Mouse (Mus musculus) midbrain, embryonic 11.5 days (tissue): Measurements from ENCODE around the gene Klhl30. TPM values are rescaled to one million over a fixed set of nuclear protein-coding genes. Genes with fewer than 3 reads are reported as not detected.
A peak's percentile ranks its signal among the peaks of the same experiment; 100 is the strongest.

Experiments
- ATAC-seq: fragments of 200-750 bp; cut with Nextera tagmentation; 2 replicates; pipeline ENCODE4 v1.8.0; 2017; ENCODE audit warnings: moderate TSS enrichment, moderate library complexity; ENCODE audit not compliant: low FRiP score
- DNase-seq: peaks from one replicate; pipeline ENCODE4 v3.0.0; 2015; ENCODE audit warnings: low spot score; ENCODE audit errors: missing footprints
- H3K27ac ChIP-seq: fragments of 300-500 bp; sonication (generic); 2 replicates; pipeline ENCODE4 v1.5.1; 2014; ENCODE audit warnings: low read depth, low read length
- H3K27me3 ChIP-seq: fragments of 300-500 bp; sonication (generic); 2 replicates; pipeline ENCODE4 v1.6.1; 2014; ENCODE audit warnings: mild to moderate bottlenecking, low read length, moderate library complexity, mixed read lengths; ENCODE audit not compliant: control insufficient read depth, insufficient read depth
- H3K36me3 ChIP-seq: fragments of 300-500 bp; sonication (generic); 2 replicates; pipeline ENCODE4 v1.6.1; 2014; ENCODE audit warnings: mild to moderate bottlenecking, low read length, moderate library complexity, mixed read lengths; ENCODE audit not compliant: control insufficient read depth, insufficient read depth
- H3K4me1 ChIP-seq: fragments of 300-500 bp; sonication (generic); 2 replicates; pipeline ENCODE4 v1.6.1; 2014; ENCODE audit warnings: low read length; ENCODE audit not compliant: control insufficient read depth, insufficient read depth
- H3K4me2 ChIP-seq: fragments of 300-500 bp; sonication (generic); 2 replicates; pipeline ENCODE4 v1.6.1; 2014; ENCODE audit warnings: mild to moderate bottlenecking, moderate library complexity
- H3K4me3 ChIP-seq: fragments of 300-500 bp; sonication (generic); 2 replicates; pipeline ENCODE4 v1.5.1; 2014; ENCODE audit warnings: low read depth, low read length
- H3K9ac ChIP-seq: fragments of 300-500 bp; sonication (generic); 2 replicates; pipeline ENCODE4 v1.6.1; 2014; ENCODE audit warnings: low read length
- H3K9me3 ChIP-seq: fragments of 300-500 bp; sonication (generic); 2 replicates; pipeline ENCODE4 v1.6.1; 2016; ENCODE audit warnings: low read length; ENCODE audit not compliant: control insufficient read depth
- WGBS: fragments of 180-500 bp; shearing (Covaris S2); extraction: QIAGEN DNeasy Blood & Tissue Kit; methylation state at CpG from one replicate; pipeline ENCODE4 v1.1.7; 2014; 5-methylcytosine and 5-hydroxymethylcytosine counted together
- polyA plus RNA-seq: library from polyadenylated mRNA; unstranded; fragments of >200 nt; fragmentation: Nextera tagmentation; extraction: Ambion mirVana; gene quantifications from 2 replicates; pipeline ENCODE4 v1.2.1, GENCODE M21; 2014

Klhl30 gene
- polyA plus RNA-seq, 1 experiment from 2014 or later: 0.26 TPM

GRCm38 (mm10) chr1:91321760-91322438 is 28.9 kb upstream of the Klhl30 start, which contains the start of gene Espnl:
Espnl (plus strand) TSS chr1:91322075.
- no peaks in the 10 kb centered on the region for H3K36me3 ChIP-seq
- no peaks in the 10 kb centered on the region for H3K9me3 ChIP-seq
- ATAC-seq (no peak), DNase-seq (no peak)
- no peak within 1 kb of the TSS for H3K9ac ChIP-seq
- WGBS: 78% methylated on average over 19 of the region's 19 CpGs
- H3K27me3 ChIP-seq: no peaks in the 10 kb centered on the region
- no peak within 1 kb of the TSS for H3K27ac ChIP-seq
- H3K4me3 ChIP-seq: no peak within 1 kb of the TSS
- H3K4me2 ChIP-seq: no peak within 1 kb of the TSS
- no peaks in the 10 kb centered on the region for H3K4me1 ChIP-seq

GRCm38 (mm10) chr1:91324646-91325045 is 26.2 kb upstream of the Klhl30 start:
- H3K4me1 ChIP-seq: no peaks in the 10 kb centered on the region
- ATAC-seq (no peak), DNase-seq (no peak)
- H3K9me3 ChIP-seq: no peaks in the 10 kb centered on the region
- H3K4me2 ChIP-seq: no peak overlapping the region
- H3K9ac ChIP-seq: no peak overlapping the region
- H3K4me3 ChIP-seq: no peak overlapping the region
- no peaks in the 10 kb centered on the region for H3K36me3 ChIP-seq
- no peak overlapping the region for H3K27ac ChIP-seq
- WGBS: 78% methylated on average over 2 of the region's 2 CpGs
- no peaks in the 10 kb centered on the region for H3K27me3 ChIP-seq

DNA sequence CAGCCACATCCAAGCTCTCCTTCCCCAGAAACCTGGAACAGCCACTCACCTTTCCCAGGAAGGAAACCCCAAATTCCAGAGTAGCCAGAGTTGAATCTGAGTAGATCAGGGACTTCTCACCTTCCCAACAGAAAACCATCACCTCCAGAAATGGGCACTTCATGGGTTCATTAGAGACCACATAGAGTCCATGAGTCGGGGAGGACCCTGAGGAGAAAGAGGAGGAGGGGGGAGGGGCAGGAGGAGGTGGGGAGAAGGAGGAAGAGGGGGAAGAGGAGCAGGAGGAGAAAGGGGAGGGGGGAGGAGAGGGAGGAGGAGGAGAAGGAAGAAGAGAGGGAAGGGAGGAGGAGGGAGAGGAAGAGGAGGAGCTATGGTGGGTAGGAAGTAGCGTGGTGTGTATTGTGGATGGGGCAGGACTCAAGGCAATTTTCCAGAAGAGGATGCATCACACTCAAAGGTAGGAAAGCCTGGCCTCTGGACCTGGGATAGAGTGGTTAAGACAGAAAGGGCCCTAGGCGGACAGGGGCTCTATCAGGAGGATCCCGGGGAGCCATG is 25.3 kb upstream of the Klhl30 start:
- DNase-seq (no peak), ATAC-seq (no peak)
- no peaks in the 10 kb centered on the region for H3K9me3 ChIP-seq
- H3K36me3 ChIP-seq: no peaks in the 10 kb centered on the region
- H3K9ac ChIP-seq: no peak overlapping the region
- H3K4me3 ChIP-seq: no peak overlapping the region
- WGBS: 76% methylated on average over 4 of the region's 4 CpGs
- no peak overlapping the region for H3K27ac ChIP-seq
- H3K4me2 ChIP-seq: no peak overlapping the region
- H3K4me1 ChIP-seq: no peaks in the 10 kb centered on the region
- no peaks in the 10 kb centered on the region for H3K27me3 ChIP-seq

DNA sequence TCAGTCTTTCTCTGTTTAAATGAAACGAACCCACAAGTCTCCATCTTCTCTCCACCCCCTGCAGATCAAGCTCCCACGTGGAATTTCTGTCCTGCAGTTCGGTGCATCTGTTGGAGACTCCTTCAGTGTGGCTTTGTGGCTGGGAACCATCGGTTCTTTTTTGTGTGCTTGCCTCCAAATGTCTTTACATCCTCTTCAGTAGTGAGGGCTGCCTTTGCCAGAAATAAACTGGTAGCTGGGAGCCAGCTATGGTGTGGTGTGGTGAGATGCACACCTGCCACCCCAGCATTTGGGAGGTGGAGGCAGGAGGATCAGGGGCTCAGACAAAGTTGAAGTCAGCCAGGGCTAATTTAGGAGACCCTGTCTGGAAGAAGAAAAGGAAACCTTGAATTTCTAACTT is 18.7 kb upstream of the Klhl30 start:
- DNase-seq: no peak
- WGBS: 58% methylated on average over 4 of the region's 4 CpGs
- no peak overlapping the region for H3K9ac ChIP-seq

DNA sequence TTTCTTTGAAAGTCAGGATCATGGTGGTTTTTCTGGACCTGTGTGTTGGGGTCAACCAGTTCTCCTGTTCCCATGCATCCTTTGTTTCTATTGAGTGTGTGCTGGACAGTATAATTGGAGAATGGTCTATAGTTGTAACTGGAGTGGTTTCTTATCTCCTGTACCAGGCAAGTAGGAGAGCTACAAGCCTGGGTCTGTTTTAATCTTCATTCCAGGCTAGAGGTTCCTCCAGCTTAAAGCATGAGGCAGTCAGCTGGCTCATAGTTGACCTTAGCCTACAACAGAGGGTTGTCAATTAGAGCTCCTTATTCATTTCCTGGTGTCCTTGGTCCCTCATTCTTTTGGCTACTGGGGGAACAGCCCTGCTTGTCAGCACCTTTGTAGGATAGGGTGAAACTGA is 17.2 kb upstream of the Klhl30 start:
- Histone ChIP-seq H3K4me3 (no peak overlapping the region), H3K4me2 (no peak overlapping the region), H3K27me3 (no peaks in the 10 kb centered on the region), H3K9ac (no peak overlapping the region), H3K27ac (no peak overlapping the region), H3K4me1 (no peaks in the 10 kb centered on the region; the same call in 1 of the 2 replicates), H3K9me3 (no peaks in the 10 kb centered on the region), H3K36me3 (no peaks in the 10 kb centered on the region)
- no peak for DNase-seq
- ATAC-seq: no peak

More for the DNA sequence above, 18.7 kb upstream of the Klhl30 start:
- ATAC-seq: no peak
- no peaks in the 10 kb centered on the region for H3K4me1 ChIP-seq
- H3K27me3 ChIP-seq: no peaks in the 10 kb centered on the region
- no peak overlapping the region for H3K27ac ChIP-seq
- H3K4me2 ChIP-seq: no peak overlapping the region
- no peaks in the 10 kb centered on the region for H3K36me3 ChIP-seq
- no peak overlapping the region for H3K4me3 ChIP-seq
- H3K9me3 ChIP-seq: no peaks in the 10 kb centered on the region

DNA sequence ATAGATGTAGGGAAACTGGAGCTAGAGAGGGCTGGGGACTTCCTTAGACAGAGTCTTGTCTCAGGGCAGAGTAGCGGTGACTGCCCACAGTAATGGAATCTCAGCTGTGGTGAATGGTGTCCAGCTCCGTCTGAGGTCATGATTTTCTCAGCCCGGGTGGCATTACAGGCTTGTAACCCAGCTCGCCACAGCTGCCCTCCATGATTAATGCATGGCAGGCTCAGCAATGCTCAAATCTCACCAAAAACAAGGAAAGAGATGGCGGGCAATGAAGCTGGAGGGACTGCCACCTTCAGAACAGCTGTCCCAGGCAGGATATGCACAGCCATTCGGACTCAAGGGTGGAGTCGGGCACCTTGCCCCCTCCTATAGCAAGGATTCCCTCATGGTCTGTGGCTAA is 13.5 kb upstream of the Klhl30 start:
- Histone ChIP-seq H3K36me3 (no peaks in the 10 kb centered on the region), H3K4me3 (no peak overlapping the region), H3K4me1 (no peaks in the 10 kb centered on the region; the same call in 1 of the 2 replicates), H3K27ac (no peak overlapping the region), H3K9me3 (no peaks in the 10 kb centered on the region), H3K9ac (no peak overlapping the region), H3K4me2 (no peak overlapping the region), H3K27me3 (no peaks in the 10 kb centered on the region)
- DNase-seq (no peak), ATAC-seq (no peak)
- WGBS: 90% methylated on average over 7 of the region's 7 CpGs

GRCm38 (mm10) chr1:91344001-91344400 is 6.8 kb upstream of the Klhl30 start:
- 79% methylated on average over 3 of the region's 3 CpGs for WGBS
- no peak overlapping the region for H3K4me2 ChIP-seq
- DNase-seq (no peak), ATAC-seq (no peak)
- no peaks in the 10 kb centered on the region for H3K9me3 ChIP-seq
- no peak overlapping the region for H3K9ac ChIP-seq
- H3K27ac ChIP-seq: no peak overlapping the region
- H3K36me3 ChIP-seq: no peaks in the 10 kb centered on the region
- no peak overlapping the region for H3K4me3 ChIP-seq
- peaks cover 5% of the 10 kb centered on the region for H3K4me1 ChIP-seq
- peaks cover 36% of the 10 kb centered on the region for H3K27me3 ChIP-seq

DNA sequence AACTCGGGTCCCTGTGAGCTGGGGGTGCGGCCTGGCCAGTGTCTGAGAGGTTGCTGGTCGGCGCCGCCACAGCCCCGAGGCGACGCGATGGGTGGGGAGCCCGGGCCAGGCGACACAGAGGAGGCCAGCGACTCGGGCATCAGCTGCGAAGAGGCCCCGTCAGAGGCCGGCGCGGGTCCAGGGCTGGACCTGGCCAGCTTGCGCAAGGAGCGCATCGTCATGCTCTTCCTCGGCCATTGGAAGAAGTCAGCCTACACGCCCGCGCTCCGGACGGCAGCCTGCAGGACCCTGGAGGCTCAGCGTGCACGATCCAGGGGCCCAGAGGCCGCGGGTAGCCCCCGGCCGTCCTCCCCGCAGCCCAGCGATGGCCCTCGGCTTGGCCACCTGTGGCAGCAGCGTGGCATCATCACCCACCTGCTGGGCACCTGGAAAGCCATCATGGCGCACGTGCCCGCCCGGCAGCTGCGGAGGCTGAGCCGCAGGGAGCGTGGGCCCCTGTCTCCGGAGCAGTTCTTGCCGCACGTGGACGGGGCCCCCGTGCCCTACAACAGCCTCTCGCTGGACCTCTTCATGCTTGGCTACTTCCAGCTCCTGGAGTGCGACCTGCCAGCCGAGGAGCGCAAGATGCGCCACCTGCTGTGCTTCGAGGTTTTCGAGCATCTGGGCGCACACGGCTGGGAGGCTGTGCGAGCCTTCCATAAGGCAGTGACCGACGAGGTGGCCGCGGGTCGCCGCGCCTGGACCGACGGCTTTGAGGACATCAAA is 5.7 kb upstream of the Klhl30 start:
- Histone ChIP-seq H3K4me3 (peak overlapping the region; percentile 23), H3K36me3 (no peaks in the 10 kb centered on the region), H3K4me2 (peak overlapping the region; percentile 39), H3K4me1 (peaks cover 5% of the 10 kb centered on the region), H3K27ac (no peak overlapping the region), H3K27me3 (peaks cover 36% of the 10 kb centered on the region), H3K9ac (no peak overlapping the region), H3K9me3 (no peaks in the 10 kb centered on the region)
- WGBS: 3% methylated on average over 68 of the region's 68 CpGs
- ATAC-seq: peak; percentile 34; the same call in 1 of the 2 replicates
- peak; percentile 90 for DNase-seq

DNA sequence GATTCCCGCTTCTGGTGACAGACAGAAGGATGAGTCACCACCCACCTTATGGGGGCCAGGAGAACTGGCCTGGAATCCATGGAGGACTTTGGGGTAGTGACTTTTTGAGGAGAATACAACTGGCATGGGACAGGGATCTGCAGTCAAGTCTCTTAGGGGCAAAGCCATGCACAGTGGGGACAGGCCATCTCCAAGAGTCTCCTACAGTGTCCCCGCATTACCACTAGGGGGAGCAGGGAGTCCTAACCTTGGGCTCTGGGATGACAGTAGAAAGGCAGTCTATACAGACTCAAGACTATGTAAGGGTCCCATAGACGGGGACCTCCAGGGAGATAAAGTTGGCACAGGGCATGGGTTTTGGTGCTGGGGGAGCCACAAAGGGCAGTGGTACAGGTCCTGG is 3.9 kb upstream of the Klhl30 start:
- Histone ChIP-seq H3K27me3 (peaks cover 36% of the 10 kb centered on the region), H3K4me3 (no peak overlapping the region), H3K4me2 (no peak overlapping the region), H3K36me3 (no peaks in the 10 kb centered on the region), H3K9me3 (no peaks in the 10 kb centered on the region), H3K9ac (no peak overlapping the region), H3K27ac (no peak overlapping the region), H3K4me1 (peaks cover 5% of the 10 kb centered on the region)
- peak; percentile 93 for DNase-seq
- ATAC-seq: peak; percentile 73
- WGBS: 32% methylated on average over 3 of the region's 3 CpGs
